Mouse (Mus musculus): ENCODE data around the gene A630095N17Rik.

The A630095N17Rik gene

DNA sequence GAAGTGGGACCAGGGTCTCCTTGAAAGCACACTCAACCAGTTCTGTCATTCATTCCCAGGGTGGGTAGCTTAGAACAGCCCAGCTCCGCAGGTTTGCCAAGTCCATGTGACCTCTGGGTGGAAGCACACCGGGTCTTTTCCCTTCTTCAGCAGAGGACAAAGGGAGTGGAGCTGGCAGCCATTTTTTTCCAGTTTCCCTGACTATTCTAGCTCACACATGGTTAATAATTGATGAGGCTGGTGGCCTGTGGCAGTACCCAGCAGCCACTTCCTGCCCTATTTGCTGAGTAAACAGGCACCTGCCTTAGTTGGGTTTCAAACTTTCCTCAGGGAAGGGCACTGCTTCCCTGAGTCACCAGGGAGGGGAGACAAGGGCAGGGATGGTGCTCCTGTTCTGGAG, 17.5 kb downstream of the A630095N17Rik start:
- no peak for DNase-seq (ENCODE audit: low spot score in 2 of 2)

DNA sequence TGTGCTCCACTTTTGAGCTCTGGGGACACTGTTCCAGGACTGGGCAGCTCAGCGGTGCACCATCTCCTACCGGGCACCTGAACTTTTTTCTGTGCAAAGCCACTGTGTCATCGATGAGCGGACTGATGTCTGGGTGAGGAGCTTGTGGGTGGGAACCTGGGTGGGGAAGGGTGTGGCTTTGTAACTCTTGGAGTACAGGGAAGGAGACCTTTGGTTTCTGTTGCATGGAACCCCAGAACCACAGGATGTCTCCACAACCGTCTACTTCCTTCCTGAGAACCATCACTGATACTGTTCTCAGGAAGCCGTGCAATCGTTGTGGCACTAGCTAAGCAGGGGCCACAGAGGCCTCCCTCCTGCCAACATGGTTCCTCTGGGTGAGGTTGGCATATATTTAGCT, 18.8 kb downstream of the A630095N17Rik start:
- DNase-seq (ENCODE audit: low spot score in 2 of 2), result peak in 1 of 2 experiments; percentile 47

DNA sequence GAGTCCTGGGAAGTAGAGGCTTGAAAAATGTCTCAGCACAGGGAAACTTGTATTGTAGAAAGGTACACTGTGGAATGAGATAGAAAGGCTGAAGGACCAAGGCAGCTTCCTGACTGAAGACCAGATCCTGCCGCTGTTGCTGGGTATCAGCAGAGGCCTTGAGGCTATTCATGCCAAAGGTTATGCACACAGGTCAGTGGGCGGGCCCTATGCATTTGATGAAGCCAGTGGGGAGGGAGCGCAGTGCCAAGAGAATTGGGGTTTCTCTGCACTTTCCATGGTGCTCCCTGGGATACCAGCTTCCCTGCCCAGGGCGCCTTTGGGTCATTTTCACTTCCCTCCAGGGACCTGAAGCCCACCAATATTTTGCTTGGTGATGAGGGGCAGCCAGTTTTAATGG, 19.4 kb downstream of the A630095N17Rik start:
- no peak for DNase-seq (ENCODE audit: low spot score in 2 of 2)

DNA sequence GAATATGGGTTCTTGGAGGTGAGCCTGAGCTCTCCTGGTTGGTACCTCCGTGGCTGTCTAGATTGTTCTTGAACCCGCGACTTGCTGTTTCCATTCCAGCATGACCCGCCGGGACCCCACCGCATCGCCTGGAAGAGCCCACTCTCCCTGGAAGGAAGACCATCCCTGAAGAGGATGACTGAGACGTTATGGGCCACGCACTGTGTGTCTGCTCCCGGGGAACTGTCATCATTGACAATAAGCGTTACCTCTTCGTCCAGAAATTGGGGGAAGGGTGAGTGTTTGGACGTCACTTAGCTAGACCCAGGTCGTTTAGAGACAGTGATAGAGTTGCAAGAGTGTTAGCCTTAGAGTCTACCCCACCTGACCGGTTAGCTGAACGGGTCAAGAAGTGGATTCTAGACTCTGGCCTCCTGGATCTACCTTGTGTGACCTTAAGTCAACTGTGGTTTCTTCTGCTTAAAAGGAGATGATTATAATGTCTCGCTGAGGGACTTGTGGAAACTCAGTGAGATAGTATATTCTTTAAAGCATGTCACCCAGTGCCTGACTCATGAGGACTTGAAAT, 20.7 kb downstream of the A630095N17Rik start:
- no peak for DNase-seq (ENCODE audit: low spot score in 2 of 2)

DNA sequence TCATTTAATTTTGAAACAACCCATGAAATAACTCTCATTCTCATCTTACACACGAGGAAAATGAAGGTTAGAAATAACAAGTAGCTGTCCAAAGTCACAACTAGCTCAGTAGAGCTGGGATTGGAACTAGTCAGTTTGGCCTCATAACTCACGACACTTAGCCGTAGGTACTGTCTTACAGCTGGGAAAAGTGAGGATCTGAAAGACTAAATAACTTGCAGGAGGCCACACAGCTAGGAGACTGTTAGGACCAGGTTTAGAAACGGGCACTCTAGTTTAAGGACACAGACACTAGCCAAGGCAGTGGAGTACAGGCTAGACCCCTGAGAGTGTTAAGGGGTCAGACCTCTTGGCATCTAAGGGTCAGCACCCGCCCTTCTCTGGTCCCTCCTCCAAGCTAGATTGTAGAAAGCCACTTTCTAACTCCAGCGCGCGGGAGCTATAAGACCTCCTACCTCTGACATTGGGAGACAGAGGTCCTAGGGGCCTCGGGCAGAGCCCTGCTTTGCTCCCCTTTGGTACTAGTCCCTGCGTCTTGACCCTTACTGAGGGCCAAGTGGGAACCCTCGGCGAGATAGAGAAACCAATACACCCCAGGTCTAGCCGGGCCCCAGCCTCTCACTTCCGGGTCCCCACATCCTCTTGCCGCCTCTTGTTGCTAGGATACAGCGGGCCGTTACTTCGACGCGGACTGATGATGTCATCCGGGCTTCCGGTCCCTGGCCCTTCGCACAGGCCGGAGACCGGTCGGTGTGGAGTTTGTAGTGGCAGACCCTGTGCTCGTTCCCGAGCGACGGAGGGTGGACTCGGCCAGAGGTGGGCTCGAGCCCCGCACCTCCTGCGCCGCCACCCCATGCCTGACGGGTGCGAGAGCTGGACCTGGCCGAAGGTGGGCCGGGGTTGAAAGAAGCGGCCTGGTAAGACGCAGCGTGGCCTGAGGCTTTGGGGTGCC, 21.5 kb downstream of the A630095N17Rik start, which contains the start of the genes Glb1l and Stk16:
TSS of gene Glb1l (minus strand) at position 678 of the 952 bp plus-strand sequence.
TSS of gene Stk16 (plus strand) at position 703 of the 952 bp plus-strand sequence.
- peak; percentile 95 for DNase-seq (ENCODE audit: low spot score in 2 of 2)

DNA sequence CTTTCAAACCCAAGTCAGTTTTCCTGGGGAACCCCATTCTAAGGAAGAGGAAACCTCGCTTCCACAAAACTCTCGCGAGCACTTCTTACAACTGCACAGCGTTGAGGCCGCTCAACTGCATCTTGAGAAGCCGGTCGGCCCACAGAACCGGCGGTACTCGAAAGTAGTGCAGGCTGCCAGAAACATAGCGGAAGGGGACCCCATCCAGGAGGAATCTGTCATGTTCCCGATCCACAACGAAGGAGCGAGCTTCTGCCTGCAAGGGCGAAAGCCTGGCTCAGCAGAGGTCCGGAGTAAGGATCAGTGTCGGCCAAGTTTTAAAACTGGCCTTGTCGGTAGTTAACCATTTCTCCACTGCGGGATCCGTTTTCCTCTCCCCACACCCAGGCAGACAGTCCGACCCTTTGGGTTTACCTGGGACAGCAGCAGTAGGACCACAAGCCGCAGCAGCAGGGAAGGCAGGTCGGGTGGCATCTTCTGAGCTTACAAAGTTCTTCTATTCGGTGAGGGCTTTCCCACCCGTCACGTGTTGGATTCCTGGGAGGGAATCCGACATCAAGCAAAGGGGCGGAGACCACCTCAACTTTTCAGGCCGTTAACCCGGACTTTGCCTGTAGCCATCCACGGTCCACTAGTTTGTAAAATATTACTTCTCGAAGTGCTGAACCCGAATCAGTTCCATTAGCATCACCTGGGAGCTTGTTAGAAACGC, 22.8 kb downstream of the A630095N17Rik start:
- peak in 1 of 2 experiments; percentile 45 for DNase-seq (ENCODE audit: low spot score in 2 of 2)

DNA sequence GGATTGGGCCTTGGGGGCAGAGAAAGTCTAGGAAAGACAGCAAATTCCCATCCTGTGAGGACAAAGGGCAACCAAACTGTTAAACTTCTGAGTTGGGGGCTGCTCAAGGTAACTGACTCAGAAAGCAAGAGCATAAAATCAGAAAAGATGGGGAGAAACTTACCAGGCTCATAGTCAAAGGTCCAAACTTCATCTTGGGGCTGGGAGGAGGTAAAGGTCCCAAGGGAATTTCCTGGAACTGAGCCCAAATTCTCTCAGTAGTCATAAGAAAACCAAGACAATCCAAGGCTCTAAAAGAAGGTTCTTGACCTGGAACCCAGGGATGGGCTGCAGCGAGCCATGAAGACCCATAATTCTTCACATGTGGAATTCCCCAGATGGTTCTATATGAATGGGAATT, 30.7 kb downstream of the A630095N17Rik start:
- no peak for DNase-seq (ENCODE audit: low spot score in 2 of 2)

DNA sequence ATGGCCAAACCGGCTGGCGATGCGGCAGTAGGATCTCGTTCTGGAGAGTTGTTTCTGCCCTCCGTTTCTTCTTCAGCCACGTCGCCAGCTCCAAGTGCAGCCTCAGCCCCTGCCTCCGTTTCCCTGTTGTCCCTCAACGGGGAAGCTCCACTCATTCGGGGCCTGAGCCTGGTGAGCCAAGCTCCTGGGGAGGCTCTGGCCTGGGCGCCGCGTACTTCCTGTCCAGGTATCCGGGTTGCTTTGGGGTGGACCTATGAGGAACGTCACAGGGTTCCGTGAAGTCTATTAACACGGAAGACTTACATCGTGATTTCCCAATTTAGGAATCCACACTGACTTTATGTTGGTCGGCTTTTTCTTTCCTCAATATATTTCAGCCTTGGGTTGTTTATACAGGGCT, 39.5 kb downstream of the A630095N17Rik start:
- DNase-seq (ENCODE audit: low spot score in 2 of 2), result peak in 1 of 2 experiments; percentile 46

DNA sequence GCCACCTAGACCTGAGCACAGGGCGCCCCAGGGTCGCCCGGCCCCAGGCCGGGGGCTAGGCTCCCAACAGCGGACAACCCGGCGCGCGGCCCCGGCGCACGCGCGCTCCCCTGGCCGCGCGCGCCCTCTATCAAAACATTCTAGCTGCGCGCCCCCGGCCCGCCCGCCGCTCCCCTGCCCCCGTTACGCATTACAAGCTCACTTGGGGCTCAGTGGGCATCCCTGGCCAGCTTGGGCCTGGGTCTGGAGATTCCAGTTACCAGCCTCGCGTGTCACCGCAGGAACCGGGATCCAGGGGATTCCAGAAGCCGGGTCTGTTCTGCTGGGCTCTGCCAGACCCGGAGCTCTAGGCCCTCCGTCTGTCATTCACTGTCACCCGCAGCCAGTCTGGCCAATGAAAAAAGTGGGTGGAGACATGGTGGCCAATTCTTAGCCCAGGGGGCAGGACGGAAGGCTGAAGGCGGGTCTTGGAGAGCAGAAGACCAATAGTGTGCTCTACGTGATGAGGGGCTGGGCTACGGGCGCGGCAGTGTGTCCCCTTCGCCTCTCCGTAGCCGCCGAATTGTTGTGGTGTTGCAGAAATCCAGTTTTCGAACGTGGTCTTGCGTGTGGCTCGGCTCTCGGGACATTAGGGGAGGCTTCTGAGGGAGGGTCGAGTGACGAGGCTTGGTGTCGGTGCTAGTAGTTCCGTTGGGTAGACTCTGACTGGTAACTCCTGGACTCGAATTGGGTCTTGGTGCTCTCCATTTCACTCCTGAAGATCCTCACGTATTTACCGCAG, 40.1 kb downstream of the A630095N17Rik start, which contains the start of the genes Ankzf1 and Atg9a:
TSS of gene Ankzf1 (plus strand) at position 530 of the 781 bp plus-strand sequence.
TSS of gene Atg9a (minus strand) at position 575 of the 781 bp plus-strand sequence.
- peak; percentile 97 to 98 for DNase-seq (ENCODE audit: low spot score in 2 of 2)

DNA sequence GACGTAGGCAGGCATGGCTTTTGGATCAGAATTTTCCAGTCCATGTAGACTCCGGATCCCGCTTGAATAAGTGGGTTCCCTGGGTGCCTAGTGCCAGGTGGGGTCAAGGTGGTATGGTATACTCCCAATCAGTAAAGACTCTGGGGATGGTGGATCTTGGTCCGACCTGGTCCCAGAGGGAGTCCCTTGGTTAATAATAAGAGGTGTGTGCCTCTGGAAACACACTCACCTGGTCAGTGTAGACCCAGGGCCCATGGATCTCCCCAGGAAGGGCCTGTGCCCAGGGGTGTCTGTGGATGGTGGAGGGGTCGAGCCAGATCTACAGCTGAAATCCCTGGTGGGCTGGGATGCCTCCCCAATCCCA, 40.7 kb downstream of the A630095N17Rik start:
- no peak for DNase-seq (ENCODE audit: low spot score in 2 of 2)

DNA sequence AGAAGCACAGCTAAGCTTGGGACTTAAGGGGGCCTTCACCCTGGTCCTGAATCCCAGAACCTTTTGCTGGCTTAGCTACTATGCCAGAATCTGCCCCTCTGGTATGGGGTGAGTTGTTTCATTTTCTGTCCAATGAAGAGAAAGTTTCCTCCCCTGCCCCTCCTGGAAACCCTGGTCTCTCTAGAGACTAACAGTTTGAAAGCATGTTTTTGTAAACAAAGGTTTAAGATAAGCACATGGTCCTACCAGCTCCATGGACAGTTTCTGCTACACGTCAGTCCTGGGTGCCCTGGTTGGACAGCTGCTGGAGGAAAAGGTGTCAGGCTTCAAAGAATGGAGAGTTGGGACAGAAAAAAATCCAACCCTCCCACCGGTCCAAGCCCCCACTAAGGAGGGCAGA, 41.3 kb downstream of the A630095N17Rik start:
- DNase-seq (ENCODE audit: low spot score in 2 of 2), result no peak

DNA sequence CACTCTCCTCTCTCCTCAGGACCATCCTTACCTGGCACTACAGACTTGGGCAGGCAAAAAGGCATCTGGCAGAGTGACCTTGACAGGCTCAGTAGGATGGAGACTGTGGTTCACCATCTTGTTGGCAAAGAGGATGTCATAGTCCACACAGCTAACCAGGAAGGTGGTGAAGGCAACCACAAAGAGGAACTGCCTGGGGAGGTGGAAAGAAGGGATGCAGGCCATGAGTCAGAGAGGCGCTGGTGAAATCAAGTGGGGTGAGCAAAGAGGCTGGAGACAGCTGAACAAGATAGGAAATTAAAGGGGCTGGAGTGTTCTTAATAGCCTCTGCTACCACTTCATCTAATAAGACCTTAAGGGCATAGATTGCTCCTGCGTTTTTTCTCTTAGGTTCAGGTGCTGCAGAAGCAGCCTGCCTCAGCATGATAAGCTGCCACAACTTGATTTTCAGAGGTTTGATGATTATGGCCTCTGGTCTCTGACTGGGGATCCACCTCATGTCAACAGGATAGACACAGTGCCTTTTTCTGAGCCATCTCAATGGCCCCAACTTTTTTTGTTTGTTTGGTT, 43.9 kb downstream of the A630095N17Rik start:
- no peak for DNase-seq (ENCODE audit: low spot score in 2 of 2)

DNA sequence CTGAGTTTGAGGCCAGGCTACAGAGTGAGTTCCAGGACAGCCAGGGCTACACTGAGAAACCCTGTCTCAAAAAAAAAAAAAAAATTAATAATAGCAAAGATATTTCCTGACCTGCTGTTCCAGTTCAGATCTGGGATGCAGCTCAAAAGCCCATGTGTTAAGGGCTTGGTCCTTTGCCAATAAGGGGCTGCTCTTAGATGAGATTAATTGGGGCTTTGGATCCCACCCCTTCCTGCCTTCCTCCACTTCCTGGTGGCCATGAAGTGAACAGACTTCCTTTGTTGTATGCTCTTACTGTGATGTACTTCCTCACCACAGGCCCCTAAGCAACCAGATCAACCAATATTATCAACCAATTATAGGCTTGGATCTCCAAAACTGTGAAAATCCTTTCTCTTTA, 44.8 kb downstream of the A630095N17Rik start:
- no peak for DNase-seq (ENCODE audit: low spot score in 2 of 2)

DNA sequence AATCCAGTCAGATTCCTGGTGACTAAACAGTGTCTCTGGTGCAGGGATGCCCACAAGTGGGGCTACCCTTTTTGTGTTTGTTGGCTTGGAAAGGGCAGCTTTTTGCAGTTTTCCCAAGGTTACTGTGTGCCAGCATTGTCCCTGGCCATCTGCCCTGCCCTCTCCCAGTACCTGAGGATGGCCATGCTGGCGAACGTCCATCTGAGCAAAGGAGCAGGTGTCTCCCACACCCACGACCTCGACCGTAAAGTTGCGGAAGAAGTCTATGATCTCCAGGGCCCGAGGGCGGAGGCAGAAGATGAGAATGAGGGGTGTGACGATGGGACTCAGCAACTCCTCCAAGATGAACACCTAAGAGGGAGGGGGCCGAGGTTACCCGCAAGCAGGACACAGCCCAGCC, 46.4 kb downstream of the A630095N17Rik start:
- no peak for DNase-seq (ENCODE audit: low spot score in 2 of 2)

DNA sequence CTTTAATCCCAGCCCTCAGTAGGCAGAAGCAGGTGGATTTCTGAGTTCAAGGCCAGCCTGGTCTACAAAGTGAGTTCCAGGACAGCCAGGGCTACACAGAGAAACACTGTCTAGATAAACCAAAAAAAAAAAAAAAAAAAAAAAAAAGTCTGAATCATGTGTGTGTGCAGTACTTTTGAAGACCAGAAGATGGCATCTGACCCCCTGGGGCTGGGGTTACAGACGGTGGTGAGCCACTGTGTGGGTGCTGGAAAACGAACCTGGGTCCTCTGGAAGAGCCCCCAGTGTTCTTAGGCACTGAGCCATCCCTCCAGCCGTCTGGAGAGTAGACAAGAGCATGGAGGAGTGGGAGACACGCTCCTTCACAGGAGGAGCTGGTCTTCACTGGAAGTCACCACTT, 49.7 kb downstream of the A630095N17Rik start:
- DNase-seq (ENCODE audit: low spot score in 2 of 2), result no peak

DNA sequence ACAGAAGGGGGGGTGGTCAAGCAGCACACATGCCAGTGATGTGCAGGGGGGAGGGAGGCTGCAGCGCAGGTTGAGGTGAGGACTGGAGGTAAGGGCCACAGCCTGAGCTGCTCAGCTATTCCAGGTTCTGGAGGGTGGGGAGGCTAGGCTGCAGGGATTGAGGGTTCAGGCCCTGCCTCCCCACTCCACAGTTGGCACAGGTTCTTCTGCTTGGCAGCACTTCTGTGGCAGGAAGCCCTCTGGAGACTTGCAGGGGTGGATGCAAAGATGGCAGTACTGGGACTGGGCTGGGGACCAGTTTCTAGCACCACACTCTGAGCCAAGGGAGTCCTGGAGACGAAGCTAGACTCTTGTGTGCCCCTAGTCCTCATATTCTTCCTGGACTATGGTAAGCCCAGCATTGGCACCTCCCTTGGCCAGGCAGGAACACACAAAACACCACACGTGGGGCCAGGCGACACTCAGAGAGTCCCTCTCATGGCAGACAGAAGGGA, 50.5 kb downstream of the A630095N17Rik start:
- no peak for DNase-seq (ENCODE audit: low spot score in 2 of 2)

DNA sequence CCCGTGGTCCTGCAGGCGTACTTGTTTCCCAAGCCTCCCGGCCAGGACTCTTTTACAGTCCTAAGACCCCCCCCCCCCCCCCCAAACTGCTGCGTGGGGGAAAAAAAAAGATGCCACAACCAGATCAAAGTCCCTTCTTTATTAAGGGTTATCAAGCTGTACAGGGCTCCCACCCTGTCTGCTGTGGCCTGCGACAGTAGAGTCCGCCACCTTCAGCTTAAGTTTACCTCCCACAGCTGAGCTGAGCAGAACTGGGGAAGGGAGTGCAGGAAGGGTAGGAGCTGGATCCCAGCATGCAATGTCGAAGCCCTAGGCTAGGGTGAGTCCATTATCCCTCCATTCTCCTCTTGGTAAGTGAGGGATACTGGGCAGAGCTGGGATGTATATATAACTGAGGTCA, 51.2 kb downstream of the A630095N17Rik start:
- no peak for DNase-seq (ENCODE audit: low spot score in 2 of 2)

DNA sequence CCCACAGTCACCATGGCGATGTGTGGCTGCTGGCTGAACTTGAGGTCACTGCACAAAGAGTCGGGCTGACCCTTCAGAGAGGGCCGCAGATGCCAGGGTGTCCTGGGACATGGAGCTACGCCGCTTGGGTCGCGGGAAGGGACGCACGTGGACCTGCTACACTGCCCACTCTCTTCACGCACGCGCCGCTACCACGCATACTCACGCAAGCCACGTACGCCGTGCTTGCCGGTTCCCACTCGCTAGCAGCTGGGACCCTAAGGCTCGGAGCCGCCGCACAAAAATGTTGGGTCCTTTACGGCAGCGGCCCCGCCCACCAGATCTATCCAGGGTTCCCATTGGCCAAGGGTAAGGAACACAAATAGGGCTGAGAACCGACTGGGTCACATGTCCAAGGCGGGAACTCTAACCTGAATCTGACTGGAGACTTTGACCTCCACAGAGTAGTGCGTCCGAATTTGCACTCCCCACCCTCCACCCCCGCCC, 51.8 kb downstream of the A630095N17Rik start, which contains the start of gene Abcb6:
TSS of gene Abcb6 (minus strand) at position 288 of the 486 bp plus-strand sequence.
- peak; percentile 84 to 90 for DNase-seq (ENCODE audit: low spot score in 2 of 2)

DNA sequence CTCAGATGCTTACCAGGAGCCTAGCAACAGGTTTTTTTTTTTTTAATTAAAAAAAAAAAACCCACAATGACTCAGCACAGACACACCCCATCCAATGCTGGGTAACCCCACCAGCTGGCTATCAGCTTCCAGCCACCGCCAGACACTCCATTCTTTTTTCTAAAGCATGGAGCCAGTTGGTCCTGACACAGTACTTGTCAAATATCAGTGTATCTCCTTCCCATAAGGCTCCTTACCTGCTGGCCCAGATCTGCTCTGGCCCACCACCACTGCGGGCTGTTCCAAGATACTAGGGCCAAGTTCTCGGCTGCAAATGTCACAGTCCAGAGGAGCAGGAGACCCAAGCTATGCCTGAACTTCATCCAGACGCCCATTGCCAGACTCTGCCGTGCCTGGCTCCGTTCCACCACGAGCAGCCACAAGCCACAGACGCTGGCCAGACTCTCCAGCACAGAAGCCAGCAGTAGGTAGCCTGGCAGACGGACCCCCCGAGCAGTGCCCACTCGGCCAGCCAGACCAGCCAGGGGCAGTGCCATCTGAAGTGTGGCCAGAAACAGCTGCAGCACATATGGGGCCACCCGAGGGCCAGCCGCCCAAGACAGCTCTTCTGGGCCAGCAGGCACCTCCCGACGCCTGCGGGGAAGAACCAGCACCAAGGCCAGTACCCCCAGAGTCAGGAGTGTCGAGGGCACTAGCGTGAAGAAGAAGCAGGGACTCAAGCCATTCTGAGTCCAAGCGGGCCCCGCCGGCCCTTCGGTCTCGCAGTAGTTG, 52.4 kb downstream of the A630095N17Rik start:
- DNase-seq (ENCODE audit: low spot score in 2 of 2), result peak; percentile 22 to 60

Data from spleen, postnatal 36 days (tissue).